Mouse (Mus musculus) ES-CJ7 (cell line): Measurements from ENCODE around the gene Cand2.

Source experiments
- DNase-seq: peaks from one replicate; pipeline ENCODE4 v3.0.0; 2011; ENCODE audit warnings: low read depth, low spot score

The Cand2 gene

GRCm38 (mm10) chr6:115774501-115774921 is at the start of gene Cand2:
TSS of gene Cand2 (plus strand) at chr6:115774538.
- DNase-seq, result peak; percentile 67

- DNase-seq, result peak; percentile 89
These were observed 47.2 kb upstream of the Cand2 start for GRCm38 (mm10) chr6:115727108-115727507.

GRCm38 (mm10) chr6:115727570-115727969 is 46.8 kb upstream of the Cand2 start:
- DNase-seq, result peak; percentile 90

GRCm38 (mm10) chr6:115730560-115731342 is 43.6 kb upstream of the Cand2 start:
- DNase-seq, result no peak

- peak; percentile 71 for DNase-seq
These were observed 41.9 kb upstream of the Cand2 start for GRCm38 (mm10) chr6:115732341-115732928.

GRCm38 (mm10) chr6:115734909-115735308 is 39.4 kb upstream of the Cand2 start:
- DNase-seq, result peak; percentile 88

- DNase-seq, result peak; percentile 29
These were observed 35.3 kb upstream of the Cand2 start for GRCm38 (mm10) chr6:115739056-115739455.

- peak; percentile 86 for DNase-seq
These were observed 30.8 kb upstream of the Cand2 start for GRCm38 (mm10) chr6:115743569-115743968.

- DNase-seq, result no peak
These were observed 28.0 kb upstream of the Cand2 start for GRCm38 (mm10) chr6:115746326-115746725.

- DNase-seq, result no peak
These were observed 18.8 kb upstream of the Cand2 start for GRCm38 (mm10) chr6:115755536-115755935.

- DNase-seq, result no peak
These were observed 15.3 kb upstream of the Cand2 start for GRCm38 (mm10) chr6:115758981-115759435.

- DNase-seq, result no peak
These were observed 14.9 kb upstream of the Cand2 start for GRCm38 (mm10) chr6:115759461-115759860.

- DNase-seq, result no peak
These were observed 14.2 kb upstream of the Cand2 start for GRCm38 (mm10) chr6:115760137-115760536.

- no peak for DNase-seq
These were observed 13.4 kb upstream of the Cand2 start for GRCm38 (mm10) chr6:115760982-115761381.

GRCm38 (mm10) chr6:115761995-115762756 is 12.2 kb upstream of the Cand2 start, which contains the start of gene Tmem40:
TSS of gene Tmem40 (minus strand) at chr6:115762410.
- DNase-seq, result peak; percentile 93

GRCm38 (mm10) chr6:115764179-115764578 is 10.2 kb upstream of the Cand2 start:
- peak; percentile 97 for DNase-seq

GRCm38 (mm10) chr6:115767357-115767756 is 7.0 kb upstream of the Cand2 start:
- DNase-seq, result no peak

GRCm38 (mm10) chr6:115768207-115768606 is 6.1 kb upstream of the Cand2 start:
- no peak for DNase-seq

GRCm38 (mm10) chr6:115770059-115770670 is 4.2 kb upstream of the Cand2 start:
- DNase-seq, result peak; percentile 41

- no peak for DNase-seq
These were observed 3.5 kb upstream of the Cand2 start for GRCm38 (mm10) chr6:115770852-115771251.

GRCm38 (mm10) chr6:115772201-115772600 is 2.1 kb upstream of the Cand2 start:
- DNase-seq, result peak; percentile 47

GRCm38 (mm10) chr6:115772604-115773003 is 1.7 kb upstream of the Cand2 start:
- peak; percentile 70 for DNase-seq
